Mouse (Mus musculus) left cerebral cortex, adult 2 months (tissue): ENCODE measurements around the gene Tbrg1. TPM values are rescaled to one million over a fixed set of nuclear protein-coding genes. Genes with fewer than 3 reads are reported as not detected.

Experiments
- DNase-seq, 2 experiments: peaks; one replicate each; pipeline ENCODE4 v3.0.0; 2021 to 2022; ENCODE audit warnings: low spot score in 2 of 2, mixed read lengths in 1 of 2; ENCODE audit errors: extremely low spot score in 1 of 2
- H3K27ac ChIP-seq: fragments of 200-600 bp; 2 replicates; pipeline ENCODE4 v1.8.1; 2022
- H3K4me3 ChIP-seq: fragments of 200-600 bp; 2 replicates; pipeline ENCODE4 v1.8.1; 2022
- CTCF ChIP-seq: fragments of 200-600 bp; IDR thresholded peaks from 2 replicates; pipeline ENCODE4 v1.8.1; 2022; ENCODE audit warnings: antibody characterized with exemption, mild to moderate bottlenecking, moderate library complexity
- intact Hi-C: fragments of 180-260 bp; cut with DNase I; formaldehyde crosslinking; loops from one replicate; pipeline ENCODE4 v1.15.1; 2025
- long read RNA-seq, 2 experiments: library from polyadenylated mRNA; stranded (forward); transcript quantifications; one replicate each; pipeline ENCODE4 v2.0.0; 2021; ENCODE audit warnings: borderline mapping rate in 2 of 2
- total RNA-seq, 2 experiments: library from RNA; stranded (reverse); gene quantifications; 2 replicates each; pipeline ENCODE4 v1.2.3; 2021

Gene Tbrg1
- total RNA-seq: 10 to 100 TPM; 52.5 to 59.8 TPM
- long read RNA-seq, experiment 1, transcript Tbrg1-201 (9 exons, 1,984 nt): major isoform, 48 of 53 reads
- long read RNA-seq, experiment 1, partial matches to known transcripts: 2 of 53 reads
- long read RNA-seq, experiment 1, other reads (novel, unspliced or antisense): 1 of 53 reads
- long read RNA-seq, experiment 2, transcript Tbrg1-201 (9 exons, 1,984 nt): major isoform, 20 of 26 reads
- long read RNA-seq, experiment 2, partial matches to known transcripts: 1 of 26 reads
- long read RNA-seq, experiment 2, other reads (novel, unspliced or antisense): 3 of 26 reads

GRCm38 (mm10) chr9:37656931-37657481 is at the start of gene Tbrg1:
Gene Tbrg1 (minus strand): TSS chr9:37657312.
- peak within 1 kb of the TSS; percentile 61 for H3K4me3 ChIP-seq
- DNase-seq: peak; percentile 76 to 81
- TF ChIP-seq CTCF: no peak; the same call in none of the 2 replicates
- peak within 1 kb of the TSS; percentile 84 for H3K27ac ChIP-seq
- intact Hi-C loops: no loop called here

- peak; percentile 67 for TF ChIP-seq CTCF
- Histone ChIP-seq H3K27ac (no peak overlapping the region), H3K4me3 (no peak overlapping the region)
- no peak for DNase-seq
- intact Hi-C loops: loop anchor here (2.0 kb wide), 1 partner anchor 243 kb away; no protein-coding TSS in a partner anchor
Measured at GRCm38 (mm10) chr9:37689970-37690686, 33.0 kb upstream of the Tbrg1 start.

DNA sequence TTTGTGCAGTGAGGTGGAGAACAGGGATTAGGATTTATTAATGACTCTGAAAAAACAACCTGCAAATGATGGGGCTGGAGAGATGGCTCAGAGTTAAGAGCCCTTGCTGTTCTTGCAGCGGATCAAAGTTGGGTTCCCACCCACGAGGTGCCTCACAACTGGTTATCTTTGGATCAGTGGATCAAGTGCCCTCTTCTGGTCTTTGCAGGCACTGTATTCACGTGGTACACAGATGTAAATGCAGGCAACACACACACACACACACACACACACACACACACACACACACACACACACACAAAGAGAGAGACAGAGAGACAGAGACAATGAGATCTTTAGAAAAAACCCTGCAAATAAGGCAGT is 30.8 kb upstream of the Tbrg1 start:
- TF ChIP-seq CTCF: no peak; the same call in none of the 2 replicates
- intact Hi-C loops: no loop called here
- Histone ChIP-seq H3K4me3 (no peak overlapping the region), H3K27ac (0 out of 2 replicates have a peak overlapping the region, but pooled peaks have one; percentile 24)
- no peak for DNase-seq

DNA sequence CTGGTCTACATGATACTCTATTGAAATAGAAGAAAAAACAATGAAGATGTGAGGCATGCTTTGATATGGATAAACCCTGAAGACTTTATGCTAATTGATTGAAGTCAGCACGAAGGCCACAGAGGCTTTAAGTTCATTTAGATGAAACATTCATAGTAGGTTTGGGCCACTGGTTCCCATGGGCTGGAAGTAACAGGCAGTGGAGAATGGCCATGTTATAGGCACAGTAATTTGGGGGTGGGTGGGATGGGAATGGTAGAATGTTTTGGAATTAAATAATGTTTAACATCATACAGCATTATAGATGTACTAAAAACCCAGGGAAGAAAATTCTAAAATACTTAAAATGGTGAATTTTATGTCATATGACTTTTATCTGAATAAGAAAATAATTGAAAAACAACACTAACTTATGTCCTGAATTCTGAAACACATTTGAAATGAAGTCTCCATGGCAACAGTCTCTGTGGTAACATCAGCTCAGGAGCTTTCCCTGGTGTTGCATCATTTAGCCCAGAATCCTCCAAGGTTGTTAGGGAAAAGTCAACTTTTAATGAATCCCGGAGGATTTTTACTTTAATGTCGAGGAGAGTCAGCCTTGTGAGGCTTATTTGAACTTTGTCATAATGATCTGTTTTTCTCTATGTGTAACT is 30.3 kb upstream of the Tbrg1 start:
- H3K4me3 ChIP-seq: no peak overlapping the region
- intact Hi-C loops: no loop called here
- TF ChIP-seq CTCF: no peak
- H3K27ac ChIP-seq: peak overlapping the region; percentile 24; the same call in 1 of the 2 replicates
- DNase-seq: no peak

- peak overlapping the region; percentile 72 for H3K27ac ChIP-seq
- intact Hi-C loops: no loop called here
- no peak for DNase-seq
- TF ChIP-seq CTCF: no peak
- no peak overlapping the region for H3K4me3 ChIP-seq
Measured at GRCm38 (mm10) chr9:37681123-37681522, 24.0 kb upstream of the Tbrg1 start.

GRCm38 (mm10) chr9:37675287-37675686 is 18.2 kb upstream of the Tbrg1 start:
- peak overlapping the region; percentile 66 for H3K27ac ChIP-seq
- TF ChIP-seq CTCF: no peak
- peak in 1 of 2 experiments; percentile 42 for DNase-seq
- H3K4me3 ChIP-seq: no peak overlapping the region
- intact Hi-C loops: loop anchor here (5.0 kb wide), 4 partner anchors 48 to 157 kb away; no protein-coding TSS in a partner anchor

DNA sequence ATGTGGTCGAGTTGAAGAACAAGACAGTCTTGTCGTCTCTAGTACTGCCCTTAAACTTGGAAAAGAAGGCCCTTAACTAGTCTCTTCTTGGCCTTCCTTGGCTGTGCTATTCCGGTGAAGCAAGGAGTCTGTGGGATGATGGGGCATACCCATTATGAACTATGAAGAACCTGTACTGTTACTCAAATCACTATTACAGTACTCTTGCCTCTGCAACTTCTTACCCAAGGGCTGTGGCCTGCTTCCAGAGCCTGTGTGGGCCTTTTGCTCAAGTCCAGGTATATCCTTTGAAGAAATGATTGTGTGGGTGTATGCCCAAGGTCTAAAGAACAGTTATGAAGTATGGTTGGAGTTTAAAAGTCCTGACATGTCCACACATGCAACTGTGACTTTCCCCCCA is 13.1 kb upstream of the Tbrg1 start:
- intact Hi-C loops: no loop called here
- no peak for TF ChIP-seq CTCF
- DNase-seq: no peak
- Histone ChIP-seq H3K27ac (no peak overlapping the region), H3K4me3 (no peak overlapping the region)

DNA sequence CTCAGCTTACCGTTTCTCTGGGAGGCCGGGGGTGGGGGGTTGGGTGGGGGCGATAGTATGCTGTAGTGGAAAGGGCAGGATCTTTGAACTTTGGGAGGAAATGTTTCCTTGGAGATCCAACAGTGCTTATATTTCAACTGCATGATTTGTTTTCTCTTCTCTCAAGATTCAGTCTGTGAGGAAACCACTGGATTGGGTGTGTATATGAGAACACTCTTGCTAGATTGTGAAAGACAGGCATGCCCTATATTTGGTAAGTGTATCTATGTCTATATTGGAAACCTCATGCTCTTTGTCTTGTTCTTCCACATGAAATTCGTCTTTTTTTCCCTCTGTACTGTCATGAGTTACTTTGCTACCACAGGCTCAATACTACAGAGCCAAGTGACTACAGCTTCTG is 12.6 kb upstream of the Tbrg1 start:
- intact Hi-C loops: no loop called here
- no peak for DNase-seq
- Histone ChIP-seq H3K4me3 (no peak overlapping the region), H3K27ac (no peak overlapping the region)
- no peak for TF ChIP-seq CTCF

DNA sequence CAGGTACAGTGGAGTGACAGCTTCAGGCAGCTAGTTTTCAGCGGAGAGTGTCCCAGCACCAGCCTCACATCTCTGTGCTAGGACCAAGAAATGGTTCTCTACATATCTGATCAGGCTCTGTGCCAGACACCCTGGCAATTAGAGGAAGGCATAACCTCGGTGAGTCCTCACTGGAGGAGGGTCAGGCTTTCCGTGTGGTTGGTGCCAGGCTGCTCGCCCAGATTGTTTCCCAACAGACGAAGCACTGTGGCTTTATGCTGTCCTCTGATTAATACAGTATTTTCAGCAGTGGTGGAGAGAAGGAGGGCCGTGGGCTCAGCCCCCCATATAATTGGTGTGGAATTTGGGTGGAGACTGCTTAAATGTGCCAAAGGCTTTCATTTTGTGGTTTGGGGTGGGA is 12.0 kb upstream of the Tbrg1 start, which contains the start of gene Panx3:
Panx3 (minus strand) TSS at position 121 of the 400 bp plus-strand sequence.
- Histone ChIP-seq H3K4me3 (no peak within 1 kb of the TSS), H3K27ac (no peak within 1 kb of the TSS)
- DNase-seq: no peak
- TF ChIP-seq CTCF: no peak
- intact Hi-C loops: no loop called here

DNA sequence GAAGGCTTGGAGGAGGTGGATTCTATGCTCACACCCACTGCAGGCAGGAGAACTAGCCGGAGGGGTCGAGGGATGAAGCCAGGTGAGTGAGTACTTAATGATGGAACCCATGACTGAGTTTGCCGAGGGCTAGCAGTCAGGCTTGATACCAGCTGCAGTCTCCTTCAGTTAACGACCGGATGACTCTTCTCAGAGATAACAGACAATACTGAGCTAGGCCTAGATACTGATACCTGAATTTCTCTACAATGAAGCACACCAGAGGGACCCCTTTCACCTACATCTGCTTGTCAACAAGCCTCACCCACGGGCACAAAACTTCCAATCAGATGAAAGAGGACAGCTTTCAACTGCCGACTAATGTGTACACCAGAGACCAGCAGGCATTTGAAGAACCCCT is 8.9 kb upstream of the Tbrg1 start:
- intact Hi-C loops: no loop called here
- DNase-seq: no peak
- TF ChIP-seq CTCF: no peak

GRCm38 (mm10) chr9:37664604-37665003 is 7.5 kb upstream of the Tbrg1 start:
- H3K4me3 ChIP-seq: no peak overlapping the region
- no peak for TF ChIP-seq CTCF
- DNase-seq: no peak
- intact Hi-C loops: no loop called here
- H3K27ac ChIP-seq: no peak overlapping the region

More for the DNA sequence above, 8.9 kb upstream of the Tbrg1 start:
- Histone ChIP-seq H3K27ac (no peak overlapping the region), H3K4me3 (no peak overlapping the region)

GRCm38 (mm10) chr9:37663210-37663609 is 6.1 kb upstream of the Tbrg1 start:
- intact Hi-C loops: no loop called here
- H3K27ac ChIP-seq: no peak overlapping the region
- no peak for DNase-seq
- TF ChIP-seq CTCF: no peak
- H3K4me3 ChIP-seq: no peak overlapping the region
